Mouse (Mus musculus) embryo, embryonic 11.5 days (tissue): Measurements from ENCODE around the gene Trim52.
"Not testable (repeated sequence)": the region's sequence is repeated elsewhere in the genome, so short reads cannot be mapped to it uniquely, and the experiment has no call there.

Source experiments
- DNase-seq: peaks from one replicate; pipeline ENCODE4 v3.0.0-alpha.2; 2012; ENCODE audit warnings: low read depth, low spot score

The Trim52 gene

DNA sequence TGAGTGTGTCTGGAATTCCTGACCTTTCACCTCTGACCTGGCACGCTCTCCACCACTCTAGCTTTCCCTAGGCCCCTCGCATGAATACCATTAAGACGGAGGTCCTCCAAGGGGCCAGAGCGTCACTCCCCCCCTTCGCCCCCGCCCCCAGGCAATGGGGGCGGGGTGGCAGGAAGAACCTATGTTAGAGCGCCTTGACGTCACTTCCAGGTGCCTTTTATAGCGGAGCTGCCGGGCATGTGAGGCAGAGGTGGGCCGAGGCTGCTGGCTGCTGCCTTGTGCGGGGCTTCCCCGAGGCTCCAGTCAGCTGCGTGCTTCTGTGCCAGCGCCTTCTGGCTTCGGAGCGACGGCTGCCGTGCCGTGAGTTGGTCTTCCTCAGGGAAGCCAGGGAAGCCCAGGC, at the start of gene Trim52:
Trim52 (plus strand) TSS at position 219 of the 400 bp plus-strand sequence.
- no peak for DNase-seq

DNA sequence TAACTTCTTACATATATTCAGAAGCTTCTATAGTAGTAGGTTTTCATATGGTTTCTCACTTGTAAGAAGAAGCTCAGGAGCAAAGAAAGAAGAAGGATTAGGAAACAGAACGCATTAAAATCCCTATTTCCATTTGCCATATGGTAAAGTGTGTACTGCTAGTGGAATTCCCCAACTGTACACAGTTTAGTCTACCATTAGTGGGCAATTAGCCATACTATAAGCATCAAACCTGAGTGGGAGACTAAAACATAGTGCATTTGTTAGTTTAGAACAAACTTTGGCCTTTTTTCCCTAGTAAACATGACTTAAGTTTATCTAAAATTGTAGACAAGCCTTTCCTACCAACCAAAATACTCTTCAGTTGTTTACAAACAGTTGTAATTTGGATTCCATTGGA, 33.4 kb upstream of the Trim52 start:
- DNase-seq = no peak

DNA sequence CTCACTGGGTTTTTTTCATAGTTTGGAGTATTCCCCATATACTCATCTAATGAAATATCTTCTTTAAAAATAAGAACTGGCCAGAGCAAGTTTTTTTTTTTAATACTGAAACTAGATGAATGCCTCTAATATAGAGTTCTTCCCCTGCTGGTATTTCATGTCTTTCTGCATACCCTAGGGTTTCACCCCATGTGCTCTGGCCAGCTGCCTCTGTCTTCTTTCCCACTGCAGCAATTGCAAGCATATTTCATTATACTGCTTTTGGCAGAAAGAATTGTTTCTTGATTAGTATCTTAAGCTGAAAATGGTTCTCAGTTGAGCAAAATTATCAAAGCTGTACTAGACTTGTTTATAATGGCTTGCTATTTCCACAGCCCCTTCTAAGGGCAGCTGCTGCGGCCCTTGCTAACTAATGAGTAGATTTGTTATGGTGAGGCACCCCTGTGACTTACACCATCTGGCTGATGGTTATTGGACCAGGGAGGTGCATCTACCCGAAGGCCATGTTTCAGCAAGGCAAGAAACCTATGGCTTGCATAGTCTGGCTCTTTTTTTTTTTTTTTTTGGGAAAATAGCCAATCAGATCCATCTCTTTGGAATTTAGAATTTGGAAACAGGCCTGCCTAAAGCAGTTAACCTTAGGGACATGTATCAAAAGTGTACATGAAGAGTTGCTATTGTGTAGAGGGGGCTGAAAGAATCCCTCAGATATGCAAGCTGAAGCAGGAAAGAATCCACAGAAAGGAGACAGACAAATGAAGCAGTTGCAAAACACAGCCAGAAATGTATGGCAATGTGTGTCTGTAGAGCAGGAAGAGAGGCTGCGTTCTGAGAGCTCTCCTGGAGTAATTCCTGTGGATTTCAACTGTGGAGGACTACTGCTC, 30.6 kb upstream of the Trim52 start:
- DNase-seq = no peak

DNA sequence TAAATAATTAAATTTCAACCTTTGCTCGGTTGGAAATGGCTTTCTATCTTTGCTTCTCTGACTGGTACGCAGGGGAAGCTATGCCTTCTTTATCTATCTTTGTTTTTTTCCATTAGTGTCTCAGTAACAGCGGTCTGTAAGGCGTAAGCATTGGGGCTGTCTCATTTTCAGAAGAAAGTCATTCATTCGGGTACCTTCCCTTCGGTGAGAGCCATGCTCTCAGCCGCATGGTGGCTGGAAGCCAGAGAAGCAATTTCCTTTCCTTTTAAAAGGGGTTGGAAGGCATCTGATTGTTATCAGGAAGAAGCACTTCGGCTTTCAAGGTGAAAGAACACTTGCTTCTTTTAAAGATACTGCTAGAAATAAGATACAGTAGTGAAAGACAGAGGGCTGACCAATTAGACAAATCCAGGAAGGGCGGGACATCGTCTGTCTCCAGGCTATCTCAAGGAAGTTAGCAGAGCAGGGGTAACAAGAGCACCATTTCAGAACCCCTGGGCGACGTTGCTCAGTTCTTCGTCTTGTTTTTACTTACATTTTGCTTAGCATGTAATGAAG, 17.4 kb upstream of the Trim52 start:
- DNase-seq = no peak

DNA sequence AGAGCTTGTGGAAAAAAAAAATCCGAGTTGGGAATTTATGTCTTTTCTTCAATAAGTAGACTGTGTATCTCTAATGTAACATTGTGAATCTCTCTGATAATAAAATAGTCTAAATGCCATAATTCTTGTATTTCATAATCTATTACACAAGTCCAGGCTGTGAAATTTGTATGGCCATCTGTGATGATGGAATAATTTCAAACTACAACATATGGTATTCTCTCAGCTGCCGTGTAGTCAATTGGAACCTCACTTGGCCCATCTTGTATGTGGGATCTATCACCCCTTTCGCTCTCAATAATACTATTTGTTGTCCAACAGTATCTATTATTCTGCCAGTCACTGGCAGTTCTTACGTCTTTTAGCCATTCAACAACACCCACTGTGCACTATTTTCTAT, 9.2 kb upstream of the Trim52 start:
- no peak for DNase-seq

DNA sequence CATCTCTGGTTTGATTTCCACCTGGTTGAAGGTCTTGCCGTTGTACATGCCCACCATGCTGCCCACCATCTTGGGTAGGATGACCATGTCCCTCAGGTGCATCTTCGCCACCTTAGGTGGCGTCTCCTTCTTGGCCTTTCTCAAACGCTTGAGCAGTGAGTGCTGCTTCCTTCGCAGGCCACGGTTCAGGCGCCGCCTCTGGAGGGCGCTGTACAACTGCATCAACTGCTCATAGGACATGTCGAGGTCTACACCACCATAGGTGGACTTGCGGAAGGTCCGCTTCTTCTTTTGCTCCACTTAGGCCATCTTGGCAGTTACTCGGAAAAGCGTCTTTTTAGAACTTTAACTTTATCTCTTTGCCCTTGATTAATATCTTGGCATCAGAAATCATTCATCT, 5.1 kb upstream of the Trim52 start:
- DNase-seq = no peak

DNA sequence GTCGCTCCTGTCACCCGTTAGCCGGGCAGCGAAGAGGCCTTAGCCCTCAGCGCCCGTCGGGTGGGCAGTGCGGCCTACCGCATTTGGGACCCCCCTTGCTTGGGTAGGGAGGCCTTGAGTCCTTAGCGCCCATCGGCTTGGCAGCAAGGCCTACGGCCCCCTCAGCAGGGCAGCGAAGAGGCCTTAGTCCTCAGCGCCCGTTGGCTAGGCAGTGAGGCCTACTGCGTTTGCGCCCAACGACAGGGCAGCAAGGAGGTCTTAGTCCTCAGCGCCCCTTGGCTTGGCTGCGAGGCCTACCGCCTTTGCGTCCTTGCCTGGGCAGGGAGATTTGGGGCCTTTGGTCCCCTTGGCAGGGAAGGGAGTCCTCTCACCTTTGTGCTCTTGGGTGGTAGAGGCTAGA, 427 bp downstream of the Trim52 start:
- no peak for DNase-seq

DNA sequence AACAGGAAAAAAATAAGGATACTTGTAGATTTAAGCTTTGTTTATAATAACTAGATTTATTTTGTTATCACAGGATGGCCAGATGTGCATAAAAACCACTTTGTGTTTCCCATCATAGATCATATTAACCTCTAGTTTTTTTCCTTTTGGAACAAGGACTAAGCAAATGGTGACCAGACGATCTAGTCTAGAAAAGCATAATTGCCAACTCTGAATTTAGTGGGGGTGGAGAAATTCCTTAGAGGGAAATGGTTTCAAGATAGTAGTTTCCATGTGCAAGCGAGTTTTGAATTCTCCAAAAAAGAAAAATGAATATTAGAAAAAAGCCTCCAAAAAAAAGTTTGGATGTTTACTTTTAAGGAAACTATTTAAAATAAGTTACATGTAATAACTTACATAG, 13.4 kb downstream of the Trim52 start:
- DNase-seq = no peak

DNA sequence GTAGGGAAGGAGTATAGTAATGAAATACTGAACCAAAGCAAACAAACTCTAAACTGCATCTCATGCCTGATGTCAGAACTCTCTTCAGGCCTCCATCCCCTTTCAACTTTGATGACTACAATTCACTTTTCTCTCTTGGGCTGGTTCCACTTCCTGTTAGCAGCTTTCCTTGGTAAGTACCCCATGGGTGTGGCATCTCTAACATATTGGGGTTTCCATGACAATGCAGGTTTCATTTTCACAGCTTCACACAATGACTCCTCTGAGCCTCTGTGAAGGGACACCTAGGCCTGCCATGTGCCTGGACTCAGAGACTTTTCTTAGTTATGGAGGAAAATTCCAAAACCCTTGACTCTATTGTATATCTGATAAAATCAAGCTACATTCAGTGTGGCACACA, 30.3 kb downstream of the Trim52 start:
- no peak for DNase-seq

DNA sequence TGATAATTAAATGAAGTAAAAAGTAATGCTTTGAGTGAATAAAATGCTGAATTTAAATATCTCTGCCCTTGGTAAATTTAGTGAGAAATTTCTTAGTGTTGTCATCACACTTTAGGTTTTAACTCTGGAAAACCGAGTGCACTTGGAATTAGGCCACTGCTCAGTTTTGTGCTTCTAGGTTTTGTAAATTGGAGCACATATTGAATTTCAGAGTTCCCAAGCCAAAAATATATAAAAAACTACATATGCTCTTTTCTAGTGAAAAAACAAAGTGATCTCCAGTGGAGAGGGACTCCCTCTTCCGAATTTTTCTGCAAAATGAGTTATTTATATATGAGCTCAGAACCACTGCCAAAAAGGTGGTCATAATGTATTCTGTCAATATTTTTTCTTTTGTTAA, 45.2 kb downstream of the Trim52 start:
- DNase-seq = no peak

DNA sequence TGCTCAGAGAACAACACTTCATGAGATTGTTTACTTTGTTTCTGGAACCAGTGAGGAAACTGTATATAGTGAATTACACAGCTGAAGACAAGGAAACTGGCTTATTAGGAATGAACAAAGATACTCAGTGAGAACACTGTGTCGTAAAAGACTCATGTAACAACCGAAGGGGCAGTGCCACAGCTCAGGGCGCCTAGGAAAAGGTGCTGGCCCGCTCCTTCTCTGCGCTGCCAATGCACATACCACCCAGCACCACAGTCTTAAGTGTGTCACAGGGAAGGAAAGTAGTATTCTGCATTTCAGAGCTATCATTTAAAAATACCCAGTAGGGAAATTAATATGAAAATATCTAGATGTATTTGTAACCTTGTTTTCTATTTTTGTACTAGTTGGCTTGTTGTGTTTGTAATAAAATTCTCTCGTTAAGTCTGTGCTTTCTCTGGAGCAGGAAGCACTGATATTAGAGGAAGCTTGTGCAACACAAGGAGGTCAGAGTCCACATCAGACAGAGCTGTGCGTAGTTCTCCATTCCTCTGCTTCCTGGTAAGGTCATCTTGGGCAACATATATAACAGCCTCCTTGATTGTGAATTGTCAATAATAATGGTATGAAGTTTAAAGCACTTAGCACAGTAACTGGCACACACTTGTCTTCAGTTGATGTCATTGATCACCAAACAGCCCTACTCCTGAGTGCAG, 49.0 kb downstream of the Trim52 start:
- DNase-seq = no peak

DNA sequence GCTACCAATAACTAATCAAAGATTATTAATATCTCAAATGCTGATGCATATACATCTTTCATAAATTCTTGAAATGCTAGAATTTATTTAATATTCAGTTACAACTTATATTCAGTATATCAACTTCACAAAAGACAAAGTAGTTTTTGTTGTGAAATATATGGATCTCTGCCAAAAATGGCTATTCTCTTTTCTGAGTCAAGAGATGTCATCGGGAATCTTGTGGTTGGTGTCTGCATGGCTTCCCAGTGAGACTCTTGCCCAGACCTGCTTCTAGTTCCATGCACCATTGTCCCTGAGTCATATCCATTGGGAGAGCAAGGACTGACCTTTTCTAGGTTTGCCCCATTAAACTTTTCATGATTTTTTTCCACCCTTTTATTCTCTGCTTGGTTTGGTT, 50.5 kb downstream of the Trim52 start:
- no peak for DNase-seq

DNA sequence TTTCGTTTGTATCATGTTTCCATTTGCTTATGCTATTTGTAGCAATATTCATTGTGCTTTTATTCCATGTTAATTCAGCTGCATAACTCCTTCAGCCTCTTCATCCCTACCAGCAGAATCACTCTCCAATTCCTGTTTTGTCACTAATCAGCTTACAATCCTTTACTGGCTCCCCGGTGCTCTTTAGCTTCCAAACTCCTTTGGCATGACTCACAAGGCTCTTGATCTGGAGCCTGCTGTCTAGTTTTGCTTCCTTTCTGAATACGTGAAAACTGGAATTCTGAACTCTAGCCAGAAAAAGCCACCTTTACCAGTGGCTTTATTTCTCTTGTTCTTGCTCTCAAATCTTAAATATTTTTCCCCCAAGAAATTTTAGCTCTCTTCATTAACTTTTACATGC, 56.3 kb downstream of the Trim52 start:
- no peak for DNase-seq

DNA sequence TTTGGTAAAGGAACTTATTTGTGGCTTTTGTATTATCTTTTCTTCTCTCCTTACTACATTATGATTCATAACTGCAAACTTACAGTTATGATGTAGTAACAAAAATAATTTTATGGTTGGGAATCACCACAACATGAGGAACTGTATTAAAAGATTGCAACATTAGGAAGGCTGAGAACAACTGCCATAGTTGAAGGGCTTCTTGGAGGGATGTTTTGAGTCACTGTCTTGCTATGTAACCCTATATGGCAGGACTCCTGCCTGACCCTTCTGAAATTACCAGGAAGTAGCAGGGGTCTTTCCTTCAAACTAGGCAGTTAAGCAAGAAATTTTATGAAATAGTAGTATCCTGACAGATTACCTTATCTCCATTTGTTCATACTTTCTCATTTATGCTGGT, 57.2 kb downstream of the Trim52 start:
- DNase-seq = no peak

DNA sequence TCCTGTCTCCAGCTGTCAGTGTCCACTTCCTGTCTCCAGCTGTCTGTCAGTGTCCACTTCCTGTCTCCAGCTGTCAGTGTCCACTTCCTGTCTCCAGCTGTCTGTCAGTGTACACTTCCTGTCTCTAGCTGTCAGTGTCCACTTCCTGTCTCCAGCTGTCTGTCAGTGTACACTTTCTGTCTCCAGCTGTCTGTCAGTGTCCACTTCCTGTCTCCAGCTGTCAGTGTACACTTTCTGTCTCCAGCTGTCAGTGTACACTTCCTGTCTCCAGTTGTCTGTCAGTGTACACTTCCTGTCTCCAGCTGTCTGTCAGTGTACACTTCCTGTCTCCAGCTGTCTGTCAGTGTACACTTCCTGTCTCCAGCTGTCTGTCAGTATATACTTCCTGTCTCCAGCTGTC, 57.9 kb downstream of the Trim52 start:
- DNase-seq = not testable (repeated sequence)

DNA sequence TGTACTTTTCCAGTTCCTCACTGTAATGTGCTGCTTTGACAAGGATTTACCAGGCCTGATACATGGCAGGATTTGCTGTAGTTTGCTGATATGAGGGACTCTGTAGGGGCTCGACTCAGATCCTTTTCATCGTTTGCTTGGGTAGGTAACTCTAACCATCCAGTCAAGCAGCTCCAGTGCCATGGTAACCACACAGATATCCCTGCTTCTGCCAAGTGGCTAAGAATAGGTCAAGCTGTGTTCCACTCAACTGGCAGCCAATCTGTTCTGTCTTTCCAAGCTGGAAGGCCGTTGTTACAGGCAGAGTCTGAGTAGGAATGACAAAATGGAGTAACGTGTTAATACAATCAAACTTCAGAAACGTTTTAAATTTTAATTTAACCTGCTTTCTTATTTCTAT, 70.9 kb downstream of the Trim52 start:
- DNase-seq = no peak

DNA sequence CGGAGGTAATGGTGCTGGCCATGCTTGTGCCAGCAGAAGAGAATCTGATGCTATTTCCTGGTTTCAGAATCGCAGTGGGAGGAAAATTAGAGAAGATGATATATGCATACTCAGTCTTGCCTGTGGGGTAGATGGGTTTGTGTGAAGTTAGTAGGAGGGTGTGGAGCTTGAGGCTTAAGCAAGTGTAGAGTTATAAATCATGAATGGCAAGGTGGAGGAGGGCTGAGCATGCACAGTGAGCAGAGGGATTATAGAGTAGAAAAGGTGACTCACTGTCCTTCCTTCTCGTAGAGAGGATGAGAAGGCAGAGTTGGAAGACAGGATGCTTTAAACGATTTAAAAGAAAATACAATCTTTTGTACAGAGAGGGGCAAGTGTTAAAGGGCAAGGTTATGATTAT, 72.2 kb downstream of the Trim52 start:
- no peak for DNase-seq

DNA sequence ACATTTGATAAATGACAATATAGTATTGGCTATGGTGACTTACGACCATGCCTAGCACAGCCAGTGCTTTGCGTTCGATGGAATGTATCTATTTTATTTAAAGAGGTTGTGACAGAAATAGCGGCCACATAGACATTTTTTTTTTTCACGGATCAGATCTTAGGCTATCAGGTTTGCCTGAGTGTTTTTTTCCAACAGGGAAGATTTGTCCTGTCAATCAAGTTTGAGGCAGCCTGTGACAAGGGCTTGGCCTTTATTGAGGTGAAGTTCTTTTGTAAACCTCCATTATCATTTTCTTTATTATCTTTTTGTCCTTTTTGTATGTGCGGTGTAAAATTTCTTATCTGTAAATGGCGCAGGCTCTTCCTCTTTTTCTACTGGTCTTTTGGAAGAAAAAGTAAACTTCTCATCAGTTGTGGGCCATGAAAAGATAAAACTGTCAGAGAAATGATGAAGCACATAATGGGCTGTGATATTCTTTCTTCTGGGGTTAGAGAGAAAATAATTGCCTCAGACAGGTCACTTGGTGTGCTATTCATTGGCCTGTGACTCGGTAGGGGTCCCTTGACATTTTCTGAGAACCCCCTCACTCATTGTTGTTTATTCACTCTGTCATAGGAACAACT, 73.2 kb downstream of the Trim52 start:
- no peak for DNase-seq

DNA sequence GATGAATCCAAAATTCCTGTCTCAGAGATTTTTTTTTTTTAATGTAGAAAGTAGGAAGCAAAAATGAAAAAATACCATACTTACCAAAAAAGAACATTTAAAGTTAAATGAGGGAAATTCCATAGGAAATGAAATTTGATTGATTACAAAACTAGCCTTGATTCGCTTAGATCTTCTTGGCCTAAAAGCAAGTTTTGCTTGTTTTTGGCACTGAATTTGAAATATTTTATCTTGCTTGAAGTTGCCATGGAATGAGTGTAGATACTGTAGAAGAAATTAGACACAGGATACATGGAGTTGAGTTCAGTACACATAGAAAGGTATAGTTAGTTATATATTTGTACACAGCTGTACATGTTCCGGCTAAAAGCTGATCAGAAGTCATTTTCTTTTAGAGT, 73.7 kb downstream of the Trim52 start:
- no peak for DNase-seq

DNA sequence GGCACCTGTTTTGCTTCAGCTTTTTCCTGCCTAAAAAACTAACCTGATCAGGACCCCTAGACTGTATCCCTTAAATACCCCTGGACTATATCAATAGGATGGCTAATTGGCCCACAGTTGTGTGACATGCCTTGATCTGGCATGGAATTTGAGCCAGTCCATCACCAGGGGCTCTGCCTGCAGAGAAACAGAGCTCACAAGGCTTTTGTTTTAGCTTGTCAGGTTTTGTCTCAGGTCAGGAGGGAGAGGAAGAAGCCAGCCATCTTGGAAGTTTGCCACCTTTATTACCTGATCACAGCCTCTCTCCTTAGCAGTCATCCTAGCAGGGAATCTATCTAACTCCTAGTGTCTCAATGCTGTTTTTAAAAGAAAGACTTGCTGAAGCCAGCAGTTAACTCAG, 74.6 kb downstream of the Trim52 start:
- DNase-seq = no peak

DNA sequence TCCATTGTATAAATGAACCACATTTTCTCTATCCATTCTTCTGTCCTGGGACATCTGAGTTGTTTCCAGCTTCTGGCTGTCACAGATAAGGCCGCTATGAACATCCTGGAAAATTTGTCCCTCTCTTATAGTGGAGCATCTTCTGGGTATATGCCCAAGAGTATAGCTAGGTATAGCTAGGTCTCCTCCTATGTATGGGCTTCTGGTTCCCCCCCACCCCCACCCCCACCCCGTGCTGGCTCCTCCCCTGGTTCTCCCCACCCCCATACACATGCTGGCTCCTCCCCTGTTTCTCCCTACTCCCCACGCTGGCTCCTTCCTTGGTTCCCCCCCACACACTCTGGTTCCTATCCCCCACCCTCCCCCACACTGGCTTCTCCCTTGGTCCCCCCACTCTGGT, 78.0 kb downstream of the Trim52 start:
- no peak for DNase-seq
